Mouse (Mus musculus): ENCODE data around the gene Vps36. TPM values are rescaled to one million over a fixed set of nuclear protein-coding genes. Genes with fewer than 3 reads are reported as not detected.
A peak's percentile ranks its signal among the peaks of the same experiment; 100 is the strongest.

Gene Vps36
- polyA plus RNA-seq (2016; fragmentation: Nextera tagmentation; extraction: Ambion mirVana), result 31.1 and 38.2 TPM in 2 replicates

GRCm38 (mm10) chr8:22192660-22193431, at the start of gene Vps36:
Gene Vps36, plus strand, starts transcription at chr8:22192809.
- Histone ChIP-seq H3K4me3 (peak within 1 kb of the TSS; percentile 80), H3K9me3 (no peaks in the 10 kb centered on the region), H3K4me1 (replicated peaks) (peaks cover 18% of the 10 kb centered on the region), H3K27me3 (ENCODE audit: insufficient read depth, poor library complexity, severe bottlenecking) (no peaks in the 10 kb centered on the region), H3K36me3 (peaks cover 4% of the 10 kb centered on the region; the same call in 1 of the 2 replicates), H3K27ac (peak within 1 kb of the TSS; percentile 99)
- peak; percentile 89 for DNase-seq (ENCODE audit: low spot score)
- WGBS, result under 1% methylated on average over 73 of the region's 73 CpGs

- Histone ChIP-seq H3K27me3 (ENCODE audit: insufficient read depth, poor library complexity, severe bottlenecking) (no peaks in the 10 kb centered on the region), H3K27ac (no peak overlapping the region), H3K36me3 (peaks cover 37% of the 10 kb centered on the region), H3K4me1 (replicated peaks) (no peaks in the 10 kb centered on the region), H3K9me3 (no peaks in the 10 kb centered on the region), H3K4me3 (no peak overlapping the region)
- no peak for DNase-seq (ENCODE audit: low spot score)
- WGBS, result 72% methylated on average over 1 of the region's 1 CpGs
These were observed 48.7 kb upstream of the Vps36 start for GRCm38 (mm10) chr8:22143764-22144491.

- 86% methylated on average over 6 of the region's 6 CpGs for WGBS
- H3K27ac ChIP-seq, result no peak overlapping the region
- no peak for DNase-seq (ENCODE audit: low spot score)
- no peaks in the 10 kb centered on the region for H3K9me3 ChIP-seq
- no peak overlapping the region for H3K4me3 ChIP-seq
- H3K27me3 ChIP-seq (ENCODE audit: insufficient read depth, poor library complexity, severe bottlenecking), result no peaks in the 10 kb centered on the region
- no peaks in the 10 kb centered on the region for H3K4me1 ChIP-seq (replicated peaks)
- peaks cover 36% of the 10 kb centered on the region for H3K36me3 ChIP-seq
These were observed 46.8 kb upstream of the Vps36 start for GRCm38 (mm10) chr8:22145831-22146230.

GRCm38 (mm10) chr8:22147706-22148366, 44.8 kb upstream of the Vps36 start:
- whole genome bisulfite sequencing, result 82% methylated on average over 9 of the region's 9 CpGs
- H3K9me3 ChIP-seq, result no peaks in the 10 kb centered on the region
- H3K36me3 ChIP-seq, result peaks cover 23% of the 10 kb centered on the region
- no peak overlapping the region for H3K4me3 ChIP-seq
- no peaks in the 10 kb centered on the region for H3K4me1 ChIP-seq (replicated peaks)
- no peaks in the 10 kb centered on the region for H3K27me3 ChIP-seq (ENCODE audit: insufficient read depth, poor library complexity, severe bottlenecking)
- no peak overlapping the region for H3K27ac ChIP-seq
- no peak for DNase-seq (ENCODE audit: low spot score)

- no peaks in the 10 kb centered on the region for H3K4me1 ChIP-seq (replicated peaks)
- no peaks in the 10 kb centered on the region for H3K9me3 ChIP-seq
- no peak for DNase-seq (ENCODE audit: low spot score)
- no peak overlapping the region for H3K27ac ChIP-seq
- peaks cover 23% of the 10 kb centered on the region for H3K36me3 ChIP-seq
- no peaks in the 10 kb centered on the region for H3K27me3 ChIP-seq (ENCODE audit: insufficient read depth, poor library complexity, severe bottlenecking)
- 89% methylated on average over 7 of the region's 7 CpGs for WGBS
- H3K4me3 ChIP-seq, result no peak overlapping the region
These were observed 44.3 kb upstream of the Vps36 start for GRCm38 (mm10) chr8:22148367-22148740.

GRCm38 (mm10) chr8:22149643-22150344, 42.8 kb upstream of the Vps36 start:
- 95% methylated on average over 11 of the region's 11 CpGs for WGBS
- Histone ChIP-seq H3K4me1 (replicated peaks) (no peaks in the 10 kb centered on the region), H3K36me3 (peaks cover 26% of the 10 kb centered on the region), H3K9me3 (no peaks in the 10 kb centered on the region), H3K27me3 (ENCODE audit: insufficient read depth, poor library complexity, severe bottlenecking) (no peaks in the 10 kb centered on the region), H3K27ac (no peak overlapping the region), H3K4me3 (no peak overlapping the region)
- no peak for DNase-seq (ENCODE audit: low spot score)

- no peaks in the 10 kb centered on the region for H3K4me1 ChIP-seq (replicated peaks)
- no peaks in the 10 kb centered on the region for H3K27me3 ChIP-seq (ENCODE audit: insufficient read depth, poor library complexity, severe bottlenecking)
- H3K36me3 ChIP-seq, result peaks cover 31% of the 10 kb centered on the region
- no peak overlapping the region for H3K27ac ChIP-seq
- H3K4me3 ChIP-seq, result no peak overlapping the region
- no peaks in the 10 kb centered on the region for H3K9me3 ChIP-seq
- WGBS, result 96% methylated on average over 3 of the region's 3 CpGs
- DNase-seq (ENCODE audit: low spot score), result no peak
These were observed 42.3 kb upstream of the Vps36 start for GRCm38 (mm10) chr8:22150345-22150663.

- peaks cover 15% of the 10 kb centered on the region for H3K4me1 ChIP-seq (replicated peaks)
- 92% methylated on average over 8 of the region's 8 CpGs for WGBS
- no peak for DNase-seq (ENCODE audit: low spot score)
- H3K9me3 ChIP-seq, result no peaks in the 10 kb centered on the region
- H3K36me3 ChIP-seq, result peaks cover 20% of the 10 kb centered on the region
- H3K27me3 ChIP-seq (ENCODE audit: insufficient read depth, poor library complexity, severe bottlenecking), result no peaks in the 10 kb centered on the region
- H3K27ac ChIP-seq, result no peak overlapping the region
- no peak overlapping the region for H3K4me3 ChIP-seq
These were observed 30.4 kb upstream of the Vps36 start for GRCm38 (mm10) chr8:22162206-22162605.

- H3K9me3 ChIP-seq, result no peaks in the 10 kb centered on the region
- H3K36me3 ChIP-seq, result peaks cover 34% of the 10 kb centered on the region
- peaks cover 15% of the 10 kb centered on the region for H3K4me1 ChIP-seq (replicated peaks)
- H3K27ac ChIP-seq, result no peak overlapping the region
- 92% methylated on average over 10 of the region's 10 CpGs for WGBS
- no peaks in the 10 kb centered on the region for H3K27me3 ChIP-seq (ENCODE audit: insufficient read depth, poor library complexity, severe bottlenecking)
- no peak for DNase-seq (ENCODE audit: low spot score)
- no peak overlapping the region for H3K4me3 ChIP-seq
These were observed 28.2 kb upstream of the Vps36 start for GRCm38 (mm10) chr8:22164431-22164830.

GRCm38 (mm10) chr8:22165251-22166079, 27.1 kb upstream of the Vps36 start:
- no peaks in the 10 kb centered on the region for H3K9me3 ChIP-seq
- peaks cover 35% of the 10 kb centered on the region for H3K36me3 ChIP-seq
- peak overlapping the region; percentile 66 for H3K4me3 ChIP-seq
- no peak for DNase-seq (ENCODE audit: low spot score)
- 56% methylated on average over 10 of the region's 10 CpGs for WGBS
- no peaks in the 10 kb centered on the region for H3K27me3 ChIP-seq (ENCODE audit: insufficient read depth, poor library complexity, severe bottlenecking)
- peaks cover 15% of the 10 kb centered on the region for H3K4me1 ChIP-seq (replicated peaks)
- H3K27ac ChIP-seq, result peak overlapping the region; percentile 90

GRCm38 (mm10) chr8:22166080-22166603, 26.5 kb upstream of the Vps36 start, which contains the start of gene Nek3:
Gene Nek3, minus strand, starts transcription at chr8:22166435.
- Histone ChIP-seq H3K36me3 (peaks cover 42% of the 10 kb centered on the region), H3K9me3 (no peaks in the 10 kb centered on the region), H3K4me3 (peak within 1 kb of the TSS; percentile 66), H3K27me3 (ENCODE audit: insufficient read depth, poor library complexity, severe bottlenecking) (no peaks in the 10 kb centered on the region), H3K4me1 (replicated peaks) (peaks cover 15% of the 10 kb centered on the region), H3K27ac (peak within 1 kb of the TSS; percentile 90)
- peak; percentile 94 for DNase-seq (ENCODE audit: low spot score)
- WGBS, result under 1% methylated on average over 43 of the region's 43 CpGs

GRCm38 (mm10) chr8:22169167-22169566, 23.4 kb upstream of the Vps36 start:
- no peaks in the 10 kb centered on the region for H3K9me3 ChIP-seq
- DNase-seq (ENCODE audit: low spot score), result no peak
- peaks cover 15% of the 10 kb centered on the region for H3K4me1 ChIP-seq (replicated peaks)
- WGBS, result 86% methylated on average over 5 of the region's 5 CpGs
- no peak overlapping the region for H3K27ac ChIP-seq
- H3K4me3 ChIP-seq, result no peak overlapping the region
- no peaks in the 10 kb centered on the region for H3K27me3 ChIP-seq (ENCODE audit: insufficient read depth, poor library complexity, severe bottlenecking)
- peaks cover 66% of the 10 kb centered on the region for H3K36me3 ChIP-seq

Data from hindbrain, embryonic 10.5 days (tissue).